Mouse (Mus musculus) kidney, embryonic 15.5 days (tissue): ENCODE results near the gene Prkar1b. TPM values are rescaled to one million over a fixed set of nuclear protein-coding genes. Genes with fewer than 3 reads are reported as not detected.

ENCODE experiments used
- ATAC-seq: fragments of 200-750 bp; cut with Nextera tagmentation; replicated peaks from 2 replicates; pipeline ENCODE4 v1.8.0; 2017; ENCODE audit warnings: moderate TSS enrichment; ENCODE audit not compliant: low FRiP score
- H3K27ac ChIP-seq: fragments of 300-500 bp; sonication (generic); 2 replicates; pipeline ENCODE4 v1.5.1; 2015; ENCODE audit warnings: mild to moderate bottlenecking, inconsistent platforms
- H3K27me3 ChIP-seq: fragments of 300-500 bp; sonication (generic); 2 replicates; pipeline ENCODE4 v1.6.1; 2015; ENCODE audit warnings: inconsistent platforms
- H3K36me3 ChIP-seq: fragments of 300-500 bp; sonication (generic); 2 replicates; pipeline ENCODE4 v1.6.1; 2015; ENCODE audit warnings: inconsistent platforms
- H3K4me1 ChIP-seq: fragments of 300-500 bp; sonication (generic); 2 replicates; pipeline ENCODE4 v1.6.1; 2015; ENCODE audit warnings: inconsistent platforms
- H3K4me2 ChIP-seq: fragments of 300-500 bp; sonication (generic); 2 replicates; pipeline ENCODE4 v1.6.1; 2015; ENCODE audit warnings: moderate library complexity, mild to moderate bottlenecking, inconsistent platforms
- H3K4me3 ChIP-seq: fragments of 300-500 bp; sonication (generic); replicated peaks from 2 replicates; pipeline ENCODE4 v1.5.1; 2015; ENCODE audit warnings: mild to moderate bottlenecking, inconsistent platforms
- H3K9ac ChIP-seq: fragments of 300-500 bp; sonication (generic); 2 replicates; pipeline ENCODE4 v1.6.1; 2015; ENCODE audit warnings: mild to moderate bottlenecking, inconsistent platforms
- H3K9me3 ChIP-seq: fragments of 300-500 bp; sonication (generic); replicated peaks from 2 replicates; pipeline ENCODE4 v1.6.1; 2016; ENCODE audit warnings: inconsistent platforms
- WGBS: fragments of 180-500 bp; shearing (Covaris S2); methylation state at CpG from one replicate; pipeline ENCODE4 v1.1.7; 2015; ENCODE audit warnings: mixed read lengths; 5-methylcytosine and 5-hydroxymethylcytosine counted together
- polyA plus RNA-seq: library from polyadenylated mRNA; unstranded; fragments of >200 nt; fragmentation: Nextera tagmentation; extraction: Ambion mirVana; gene quantifications from 2 replicates; pipeline ENCODE4 v1.2.1, GENCODE M21; 2015

Prkar1b gene
- polyA plus RNA-seq, 1 experiment from 2014 or later: 22.7 TPM

- Histone ChIP-seq H3K27ac (no peak overlapping the region), H3K27me3 (no peaks in the 10 kb centered on the region), H3K36me3 (0 out of 2 replicates have a peak, but pooled peaks cover 5% of the 10 kb centered on the region), H3K4me3 (no peak overlapping the region), H3K4me2 (no peak overlapping the region), H3K9ac (no peak overlapping the region), H3K4me1 (peaks cover 5% of the 10 kb centered on the region; the same call in 1 of the 2 replicates), H3K9me3 (no peaks in the 10 kb centered on the region; the same call in 1 of the 2 replicates)
- no peak for ATAC-seq
- WGBS: 68% methylated on average over 2 of the region's 2 CpGs
These were observed 30.9 kb downstream of the Prkar1b start for GRCm38 (mm10) chr5:139118961-139119276.

- H3K27me3 ChIP-seq: no peaks in the 10 kb centered on the region
- 70% methylated on average over 5 of the region's 5 CpGs for WGBS
- no peak overlapping the region for H3K4me3 ChIP-seq
- peaks cover 5% of the 10 kb centered on the region; the same call in 1 of the 2 replicates for H3K4me1 ChIP-seq
- H3K9ac ChIP-seq: no peak overlapping the region
- ATAC-seq: no peak
- H3K4me2 ChIP-seq: no peak overlapping the region
- H3K27ac ChIP-seq: no peak overlapping the region
- H3K36me3 ChIP-seq: 0 out of 2 replicates have a peak, but pooled peaks cover 5% of the 10 kb centered on the region
- no peaks in the 10 kb centered on the region; the same call in 1 of the 2 replicates for H3K9me3 ChIP-seq
These were observed 31.5 kb downstream of the Prkar1b start for GRCm38 (mm10) chr5:139118139-139118960.

DNA sequence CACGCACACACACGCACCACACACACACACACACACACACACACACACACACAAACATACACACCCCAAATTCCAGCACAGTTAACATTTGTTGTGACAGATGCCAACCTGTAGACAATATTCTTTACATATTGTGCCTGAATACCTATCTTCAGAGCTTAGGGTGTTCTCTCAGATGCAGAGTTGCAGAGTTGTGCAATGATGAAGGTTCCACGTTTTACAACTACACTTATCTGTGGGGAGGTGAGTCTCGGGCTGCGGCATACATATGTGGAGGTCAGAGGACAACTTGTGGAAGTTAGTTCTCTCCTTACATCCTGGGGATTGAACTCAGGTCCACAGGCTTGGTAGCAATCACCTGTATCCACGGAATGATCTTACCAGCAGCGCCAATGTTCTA, 34.3 kb downstream of the Prkar1b start:
- peaks cover 5% of the 10 kb centered on the region for H3K4me1 ChIP-seq
- H3K4me3 ChIP-seq: no peak overlapping the region
- no peaks in the 10 kb centered on the region for H3K36me3 ChIP-seq

DNA sequence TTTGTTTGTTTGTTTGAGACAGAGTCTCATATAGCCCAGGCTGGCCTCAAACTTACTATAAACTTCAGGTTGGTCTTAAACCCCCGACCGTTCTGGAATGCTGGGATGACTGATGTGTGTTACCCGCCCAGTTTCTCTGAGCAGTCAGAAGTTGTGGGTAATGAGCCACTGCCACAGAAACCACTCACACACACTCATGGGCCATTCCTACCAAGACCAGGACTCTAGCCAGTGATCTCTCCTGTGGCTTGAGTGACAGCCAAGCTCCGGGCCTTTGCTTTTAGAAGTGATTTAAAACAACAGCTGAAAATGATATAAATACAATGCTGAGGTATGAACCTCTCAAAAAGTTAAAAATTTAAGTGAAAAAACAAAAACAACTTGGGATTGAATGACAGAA, 34.9 kb downstream of the Prkar1b start:
- no peaks in the 10 kb centered on the region for H3K36me3 ChIP-seq
- ATAC-seq: no peak
- no peak overlapping the region for H3K27ac ChIP-seq
- no peak overlapping the region for H3K4me3 ChIP-seq
- H3K4me2 ChIP-seq: no peak overlapping the region
- H3K9me3 ChIP-seq: no peaks in the 10 kb centered on the region
- 75% methylated on average over 4 of the region's 4 CpGs for WGBS
- H3K27me3 ChIP-seq: no peaks in the 10 kb centered on the region
- H3K4me1 ChIP-seq: peaks cover 5% of the 10 kb centered on the region
- H3K9ac ChIP-seq: no peak overlapping the region

More for the DNA sequence above, 34.3 kb downstream of the Prkar1b start:
- no peaks in the 10 kb centered on the region for H3K9me3 ChIP-seq
- H3K4me2 ChIP-seq: no peak overlapping the region
- H3K27me3 ChIP-seq: no peaks in the 10 kb centered on the region
- H3K9ac ChIP-seq: no peak overlapping the region
- 95% methylated on average over 7 of the region's 7 CpGs for WGBS
- no peak overlapping the region for H3K27ac ChIP-seq
- ATAC-seq: no peak

DNA sequence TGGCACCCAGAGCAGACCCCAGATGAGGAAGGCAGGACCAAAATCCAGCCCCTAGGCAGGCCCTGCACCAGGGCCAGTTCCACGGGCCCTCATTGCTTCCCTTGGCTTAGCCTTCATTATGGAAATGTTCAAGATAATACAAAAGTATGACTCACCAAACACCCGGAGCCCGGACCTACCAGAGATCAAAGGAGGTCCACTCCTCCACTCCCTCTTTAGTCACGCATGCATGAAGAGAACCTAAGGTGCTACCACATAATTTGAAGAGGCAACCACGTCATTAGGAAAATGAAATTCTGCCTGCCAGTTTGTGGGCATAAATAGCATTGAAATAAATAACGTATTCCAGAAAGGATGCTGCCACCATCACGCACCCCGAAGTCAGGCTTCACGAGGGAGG, 37.4 kb downstream of the Prkar1b start:
- no peaks in the 10 kb centered on the region for H3K27me3 ChIP-seq
- no peaks in the 10 kb centered on the region; the same call in 1 of the 2 replicates for H3K4me1 ChIP-seq
- no peak for ATAC-seq
- no peaks in the 10 kb centered on the region for H3K9me3 ChIP-seq
- H3K36me3 ChIP-seq: 0 out of 2 replicates have a peak, but pooled peaks cover 7% of the 10 kb centered on the region
- WGBS: 59% methylated on average over 9 of the region's 9 CpGs
- H3K4me3 ChIP-seq: no peak overlapping the region
- no peak overlapping the region for H3K4me2 ChIP-seq
- H3K9ac ChIP-seq: no peak overlapping the region
- H3K27ac ChIP-seq: no peak overlapping the region

GRCm38 (mm10) chr5:139111991-139112390, 37.8 kb downstream of the Prkar1b start:
- Histone ChIP-seq H3K36me3 (0 out of 2 replicates have a peak, but pooled peaks cover 9% of the 10 kb centered on the region), H3K9me3 (no peaks in the 10 kb centered on the region), H3K4me2 (no peak overlapping the region), H3K4me1 (no peaks in the 10 kb centered on the region; the same call in 1 of the 2 replicates), H3K4me3 (no peak overlapping the region), H3K9ac (no peak overlapping the region), H3K27me3 (no peaks in the 10 kb centered on the region), H3K27ac (no peak overlapping the region)
- 70% methylated on average over 9 of the region's 9 CpGs for WGBS
- ATAC-seq: no peak

DNA sequence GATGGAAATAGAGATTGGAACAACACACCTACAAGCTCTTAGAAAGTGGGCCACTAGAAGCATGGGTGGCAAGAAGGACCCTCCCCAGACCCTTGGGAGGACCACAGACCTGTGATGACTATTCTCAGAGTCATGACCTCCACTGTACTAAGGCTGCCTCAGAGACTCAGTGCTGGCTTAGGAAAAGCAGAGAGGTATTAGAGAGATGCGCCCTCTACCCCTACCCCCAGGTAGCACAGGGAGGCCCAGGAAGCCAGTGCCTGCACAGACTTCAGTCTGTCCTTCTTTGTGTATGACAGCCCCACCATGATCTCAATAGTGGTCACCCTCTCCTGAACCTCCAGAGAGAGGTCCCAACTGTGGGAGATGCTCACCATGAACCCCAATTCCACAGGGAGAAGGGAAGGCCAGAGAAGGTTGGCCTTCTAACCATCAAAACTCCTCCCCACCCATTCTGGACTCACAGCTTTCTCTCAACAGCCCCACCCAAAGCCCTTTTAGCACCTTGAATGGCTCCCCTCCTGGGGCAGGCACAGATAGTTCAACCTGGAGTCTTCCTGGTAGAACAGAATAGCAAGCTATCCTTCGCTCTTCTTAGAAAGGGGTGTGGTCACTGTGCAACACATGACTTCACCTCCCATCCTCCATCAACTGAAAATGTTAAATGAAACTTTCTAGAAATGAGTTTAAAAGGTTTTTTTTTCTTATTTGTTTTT, 39.5 kb downstream of the Prkar1b start:
- peaks cover 13% of the 10 kb centered on the region; the same call in 1 of the 2 replicates for H3K36me3 ChIP-seq
- WGBS: 84% methylated on average over 2 of the region's 2 CpGs
- ATAC-seq: no peak

DNA sequence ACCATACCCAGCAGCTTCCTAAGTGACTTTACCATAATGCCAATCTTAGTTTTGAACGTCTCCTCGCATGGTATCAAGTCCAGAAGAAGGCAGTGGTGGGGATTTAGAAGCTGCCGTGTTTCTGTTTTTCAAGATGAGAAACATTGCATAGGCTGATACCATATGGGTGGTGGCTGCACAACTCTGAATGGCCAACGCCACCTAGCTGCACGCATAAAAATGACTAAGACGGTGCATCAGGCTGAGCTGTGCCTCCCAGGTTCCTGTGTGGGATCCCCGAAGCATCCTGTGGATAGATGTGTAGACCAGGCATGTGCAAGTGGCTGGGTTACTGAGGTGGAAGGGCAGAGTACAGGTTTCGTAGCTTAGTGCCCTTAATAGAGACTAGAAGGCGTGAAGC, 42.0 kb downstream of the Prkar1b start:
- 75% methylated on average over 9 of the region's 9 CpGs for WGBS
- no peak for ATAC-seq
- no peaks in the 10 kb centered on the region; the same call in 1 of the 2 replicates for H3K4me1 ChIP-seq
- H3K27ac ChIP-seq: no peak overlapping the region
- H3K27me3 ChIP-seq: no peaks in the 10 kb centered on the region
- H3K9ac ChIP-seq: no peak overlapping the region
- no peaks in the 10 kb centered on the region for H3K9me3 ChIP-seq
- no peak overlapping the region for H3K4me3 ChIP-seq
- H3K36me3 ChIP-seq: peaks cover 16% of the 10 kb centered on the region; the same call in 1 of the 2 replicates
- no peak overlapping the region for H3K4me2 ChIP-seq

More for the DNA sequence above, 39.5 kb downstream of the Prkar1b start:
- Histone ChIP-seq H3K4me2 (no peak overlapping the region), H3K9ac (no peak overlapping the region), H3K4me1 (no peaks in the 10 kb centered on the region; the same call in 1 of the 2 replicates), H3K27ac (no peak overlapping the region), H3K4me3 (no peak overlapping the region), H3K27me3 (no peaks in the 10 kb centered on the region), H3K9me3 (no peaks in the 10 kb centered on the region)

DNA sequence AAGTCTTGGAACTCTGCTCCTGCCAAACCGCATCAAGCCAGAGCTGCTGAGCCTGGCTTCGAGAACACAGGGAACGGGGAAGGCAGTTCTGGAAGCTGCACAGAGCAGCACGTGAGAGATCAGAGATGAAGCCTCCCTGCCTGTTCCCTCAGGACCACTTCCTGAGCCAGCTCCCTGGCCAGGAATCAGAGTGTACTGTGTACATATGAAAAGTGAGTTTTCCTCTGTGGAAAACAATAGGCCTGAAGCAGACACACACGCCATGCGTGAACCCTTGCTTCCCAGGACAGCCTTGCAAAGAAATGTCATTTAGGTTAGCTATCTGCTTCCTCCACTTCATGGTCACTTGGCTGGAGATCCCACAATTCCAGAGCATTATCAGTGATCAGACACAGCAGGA, 48.0 kb downstream of the Prkar1b start:
- Histone ChIP-seq H3K4me1 (0 out of 2 replicates have a peak, but pooled peaks cover 5% of the 10 kb centered on the region), H3K27me3 (no peaks in the 10 kb centered on the region)

GRCm38 (mm10) chr5:139098991-139099972, 50.5 kb downstream of the Prkar1b start:
- Histone ChIP-seq H3K27ac (no peak overlapping the region), H3K27me3 (no peaks in the 10 kb centered on the region), H3K4me3 (no peak overlapping the region), H3K4me1 (peaks cover 15% of the 10 kb centered on the region), H3K9me3 (0 out of 2 replicates have a peak, but pooled peaks cover 4% of the 10 kb centered on the region), H3K9ac (no peak overlapping the region), H3K4me2 (no peak overlapping the region), H3K36me3 (no peaks in the 10 kb centered on the region)
- ATAC-seq: no peak
- WGBS: 44% methylated on average over 12 of the region's 12 CpGs

More for the DNA sequence above, 48.0 kb downstream of the Prkar1b start:
- WGBS: 64% methylated on average over 6 of the region's 6 CpGs
- no peak overlapping the region for H3K4me3 ChIP-seq
- no peak overlapping the region for H3K9ac ChIP-seq
- ATAC-seq: no peak
- H3K36me3 ChIP-seq: peaks cover 7% of the 10 kb centered on the region; the same call in 1 of the 2 replicates
- 0 out of 2 replicates have a peak, but pooled peaks cover 2% of the 10 kb centered on the region for H3K9me3 ChIP-seq
- no peak overlapping the region for H3K4me2 ChIP-seq
- H3K27ac ChIP-seq: no peak overlapping the region
